Comparison of ENCODE assay signal across 14 mouse cellular contexts in the genomic region with DNA sequence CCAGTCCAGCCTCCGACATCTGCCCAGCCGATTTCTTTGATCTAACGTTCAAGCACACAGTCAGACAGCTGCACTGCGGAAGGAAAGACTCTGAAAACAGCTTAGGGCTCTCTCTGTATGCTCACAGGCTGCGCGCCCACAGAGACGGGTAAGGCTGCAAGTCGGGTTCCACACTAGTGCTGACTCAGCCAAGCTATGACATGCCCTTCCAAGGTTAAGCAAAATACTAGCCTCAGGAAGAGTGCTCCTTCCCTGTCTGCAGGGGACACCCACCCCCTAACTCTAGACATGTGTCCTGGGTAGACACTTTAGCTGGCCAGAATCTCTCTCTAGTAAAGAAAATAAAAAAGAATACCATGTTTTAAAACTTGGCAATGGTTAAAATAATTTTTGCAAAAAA.
"Had no signal": no experiment of that assay in that cellular context is flagged by ENCODE, and none has a peak within 500 bp of the region (broad histone marks: within the 10 kb centered on the region; RNA-seq: fewer than 3 reads in every experiment).

No protein-coding gene starts in this region.

- DNase-seq: gastrocnemius, adult 2 months; gastrocnemius, postnatal 10 days; gastrocnemius, postnatal 25 days; heart, adult 2 months; heart, postnatal 10 days; heart, postnatal 4 days; kidney, adult 18-20 months; kidney, adult 8-10 months; kidney, postnatal 10 days; kidney, postnatal 25 days; kidney, postnatal 4 days; liver; liver, embryonic 13.5 days; liver, postnatal 0 days had no signal
